Mouse (Mus musculus): ENCODE measurements around the gene Wdr19. TPM values are rescaled to one million over a fixed set of nuclear protein-coding genes. Genes with fewer than 3 reads are reported as not detected.

The Wdr19 gene
- polyA plus RNA-seq, 1 experiment, result 0.22 TPM

DNA sequence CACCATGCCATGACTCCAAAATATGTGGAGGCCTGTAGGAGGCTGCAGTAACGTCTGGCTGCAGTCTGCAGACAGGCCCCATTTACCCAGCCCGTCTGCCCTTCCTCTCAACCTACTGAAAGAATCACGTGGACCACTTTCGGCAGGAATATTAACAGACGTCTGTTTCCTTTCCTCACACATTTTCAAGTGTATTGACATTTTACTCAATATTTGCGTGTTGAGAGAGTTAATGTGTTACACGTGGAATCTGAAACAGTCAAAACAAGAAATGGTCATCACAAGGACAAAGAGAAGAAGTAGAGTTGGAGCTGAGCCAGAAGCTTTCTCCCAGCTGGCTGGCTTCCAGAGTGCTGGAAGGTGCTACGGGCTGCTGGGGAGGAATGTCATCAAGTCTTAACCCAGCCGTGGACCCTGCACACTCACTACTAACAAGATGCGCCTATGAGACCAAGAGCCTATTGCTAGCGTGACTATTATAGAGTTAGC lies 22.4 kb upstream of the Wdr19 start:
- TF ChIP-seq GATA1 (IDR thresholded peaks at IDR 0.05; ENCODE audit: low read length), result no peak

DNA sequence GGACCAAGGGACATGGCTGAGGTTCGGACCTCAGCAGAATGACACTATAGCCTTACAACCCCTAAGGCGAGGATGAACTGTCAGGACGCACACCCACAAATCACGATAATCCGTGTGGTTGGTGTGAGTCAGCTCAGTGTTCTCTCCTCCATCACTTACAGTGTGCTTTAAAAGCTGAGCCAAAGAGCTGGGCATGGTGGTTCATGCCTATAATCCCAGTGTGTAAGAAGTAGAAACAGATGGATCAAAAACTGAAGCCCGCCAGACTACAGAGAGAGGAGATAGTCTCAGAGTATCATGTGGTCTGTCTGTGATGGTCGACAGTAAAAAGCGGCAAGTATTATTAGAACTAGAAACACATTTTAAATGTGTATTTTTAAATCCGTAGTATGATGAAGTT lies 21.0 kb upstream of the Wdr19 start:
- no peak for TF ChIP-seq GATA1 (IDR thresholded peaks at IDR 0.05; ENCODE audit: low read length)

DNA sequence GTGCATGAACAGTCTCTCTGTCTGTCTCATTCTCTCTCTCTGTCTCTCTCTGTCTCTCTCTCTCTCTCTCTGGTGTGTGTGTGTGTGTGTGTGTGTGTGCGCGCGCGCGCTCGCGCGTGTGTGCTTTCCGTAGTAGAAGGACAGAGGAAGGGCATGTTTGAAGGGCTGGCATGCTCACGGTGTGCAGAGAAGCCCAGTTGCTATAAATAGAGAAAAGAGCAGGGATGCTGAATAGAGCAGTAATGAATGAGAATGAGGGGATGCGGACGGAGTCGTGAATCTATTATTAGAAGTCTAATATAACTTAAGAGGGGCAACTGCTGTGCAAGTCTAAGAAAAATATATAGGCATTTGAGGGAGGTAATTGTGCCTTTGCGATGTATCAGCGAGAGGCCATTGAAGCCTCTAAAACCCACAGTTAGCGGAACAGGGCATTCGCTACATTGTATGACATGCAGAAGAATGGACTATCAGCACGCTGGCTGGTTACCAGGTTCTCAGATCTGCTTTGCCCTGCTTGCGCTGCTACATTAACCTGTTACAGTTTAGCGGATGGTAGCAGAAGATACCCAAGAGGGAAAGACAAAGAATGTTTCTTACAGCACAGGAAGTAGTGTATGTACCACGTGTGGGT lies 18.2 kb upstream of the Wdr19 start:
- no peak for TF ChIP-seq GATA1 (IDR thresholded peaks at IDR 0.05; ENCODE audit: low read length)

DNA sequence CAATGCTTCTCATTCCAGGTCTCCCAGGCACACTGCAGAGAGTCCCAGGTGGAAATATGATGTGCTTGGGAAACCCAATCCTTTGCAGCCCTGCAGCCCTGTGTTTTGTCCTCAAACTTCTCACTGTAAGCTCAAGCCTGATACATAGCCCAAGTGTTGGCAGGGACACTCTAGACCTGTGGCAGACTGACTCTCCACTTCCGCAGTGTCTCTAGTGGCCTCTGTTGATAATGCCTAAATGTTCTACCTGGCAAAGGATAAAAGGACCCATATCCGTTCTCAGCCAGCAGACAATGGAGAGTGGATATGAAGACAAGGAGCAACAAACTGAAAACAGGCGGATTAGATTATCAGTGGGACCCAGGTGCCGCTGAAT lies 17.7 kb upstream of the Wdr19 start:
- no peak for TF ChIP-seq GATA1 (IDR thresholded peaks at IDR 0.05; ENCODE audit: low read length)

DNA sequence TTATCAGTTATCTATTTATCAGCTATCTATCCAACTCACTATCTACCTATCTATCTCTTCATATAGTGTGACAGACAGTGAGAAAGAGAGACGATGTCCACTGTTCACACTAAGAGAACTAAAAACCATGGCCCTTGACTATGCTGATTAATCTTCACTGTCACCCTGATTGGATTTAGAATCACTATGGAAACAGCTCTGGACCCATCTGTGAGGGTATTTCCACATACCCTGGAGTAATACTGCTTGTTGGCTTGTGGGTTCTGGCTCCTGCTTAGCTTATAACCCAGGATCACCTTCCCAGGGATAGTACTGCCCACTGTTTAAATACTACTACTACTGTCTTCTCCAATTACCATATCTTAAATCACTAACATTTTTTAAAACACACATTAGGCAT lies 17.2 kb upstream of the Wdr19 start:
- TF ChIP-seq GATA1 (IDR thresholded peaks at IDR 0.05; ENCODE audit: low read length), result no peak

DNA sequence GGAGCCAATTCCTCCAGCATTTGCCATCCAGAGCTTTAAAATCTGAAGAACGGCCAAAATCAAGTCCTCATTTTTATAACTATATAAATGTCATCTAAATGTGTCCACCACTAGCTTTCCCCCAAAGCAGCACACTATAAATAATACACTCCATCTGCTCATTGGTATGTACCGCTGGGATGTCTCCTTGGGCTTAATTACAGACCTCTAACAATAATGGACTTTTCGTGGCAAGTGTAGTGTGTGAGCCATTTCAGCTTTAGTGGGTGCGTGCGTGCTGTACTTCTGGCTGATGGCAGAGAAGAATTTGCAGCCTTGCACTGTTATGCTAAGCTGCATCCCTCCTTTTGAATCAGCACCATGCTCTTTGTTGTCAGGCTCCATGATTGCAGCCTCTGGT lies 7.9 kb upstream of the Wdr19 start:
- TF ChIP-seq GATA1 (IDR thresholded peaks at IDR 0.05; ENCODE audit: low read length), result no peak

DNA sequence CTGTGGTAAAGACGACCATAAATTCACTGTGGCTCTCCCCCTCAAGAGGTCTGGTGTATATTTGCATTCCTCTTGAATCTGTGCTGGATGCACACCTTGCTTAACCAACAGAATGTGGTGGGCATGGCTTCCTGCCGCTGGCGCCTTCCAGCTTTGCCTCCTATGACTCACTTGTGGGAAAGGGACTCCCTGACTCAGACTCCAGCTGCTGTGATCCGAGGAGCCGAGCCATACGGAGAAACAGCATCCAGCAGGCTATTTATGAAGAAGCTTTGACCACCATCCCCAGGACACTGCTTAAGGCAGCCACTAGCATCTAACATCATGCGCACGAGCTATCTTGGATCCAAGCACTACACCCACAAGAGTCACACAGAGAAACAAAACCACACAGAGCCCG lies 5.1 kb upstream of the Wdr19 start:
- no peak for TF ChIP-seq GATA1 (IDR thresholded peaks at IDR 0.05; ENCODE audit: low read length)

DNA sequence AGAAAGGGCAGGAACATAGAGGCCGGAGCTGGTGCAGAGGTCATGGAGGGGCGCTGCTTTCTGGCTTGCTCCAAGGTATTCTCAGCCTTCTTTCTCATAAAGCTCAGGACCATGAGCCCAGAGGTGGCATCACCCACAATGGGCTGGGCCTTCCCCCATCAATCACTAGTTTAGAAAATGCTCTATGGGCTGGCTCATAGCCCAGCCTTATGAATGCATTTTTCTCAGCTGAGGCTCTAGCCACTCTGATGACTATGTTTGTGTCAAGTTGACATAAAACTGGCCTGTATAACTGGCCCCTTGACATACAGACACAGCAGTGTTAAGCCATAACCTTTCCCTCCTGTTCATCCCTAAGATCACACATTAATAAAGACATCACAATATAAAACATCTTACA lies 5.2 kb downstream of the Wdr19 start:
- no peak for TF ChIP-seq GATA1 (IDR thresholded peaks at IDR 0.05; ENCODE audit: low read length)

DNA sequence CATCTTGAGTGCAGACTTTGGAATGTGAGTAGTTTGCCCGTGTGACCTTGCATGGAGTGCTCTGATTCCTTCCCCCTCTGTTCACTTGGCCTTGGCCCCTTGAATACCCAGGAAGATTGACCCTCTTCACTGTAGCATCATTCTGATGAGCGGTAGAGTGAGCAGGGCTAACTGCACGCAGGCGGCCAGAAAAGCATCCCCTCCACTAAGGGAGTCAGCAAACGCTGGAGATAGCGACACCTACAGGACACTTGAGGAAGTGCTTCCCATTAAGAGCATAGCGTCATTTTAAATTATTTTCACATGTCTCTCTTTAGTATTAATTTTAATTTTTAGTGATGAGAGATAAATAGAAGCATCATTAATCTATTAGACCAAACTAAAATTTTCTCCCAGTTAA lies 13.8 kb downstream of the Wdr19 start:
- no peak for TF ChIP-seq GATA1 (IDR thresholded peaks at IDR 0.05; ENCODE audit: low read length)

DNA sequence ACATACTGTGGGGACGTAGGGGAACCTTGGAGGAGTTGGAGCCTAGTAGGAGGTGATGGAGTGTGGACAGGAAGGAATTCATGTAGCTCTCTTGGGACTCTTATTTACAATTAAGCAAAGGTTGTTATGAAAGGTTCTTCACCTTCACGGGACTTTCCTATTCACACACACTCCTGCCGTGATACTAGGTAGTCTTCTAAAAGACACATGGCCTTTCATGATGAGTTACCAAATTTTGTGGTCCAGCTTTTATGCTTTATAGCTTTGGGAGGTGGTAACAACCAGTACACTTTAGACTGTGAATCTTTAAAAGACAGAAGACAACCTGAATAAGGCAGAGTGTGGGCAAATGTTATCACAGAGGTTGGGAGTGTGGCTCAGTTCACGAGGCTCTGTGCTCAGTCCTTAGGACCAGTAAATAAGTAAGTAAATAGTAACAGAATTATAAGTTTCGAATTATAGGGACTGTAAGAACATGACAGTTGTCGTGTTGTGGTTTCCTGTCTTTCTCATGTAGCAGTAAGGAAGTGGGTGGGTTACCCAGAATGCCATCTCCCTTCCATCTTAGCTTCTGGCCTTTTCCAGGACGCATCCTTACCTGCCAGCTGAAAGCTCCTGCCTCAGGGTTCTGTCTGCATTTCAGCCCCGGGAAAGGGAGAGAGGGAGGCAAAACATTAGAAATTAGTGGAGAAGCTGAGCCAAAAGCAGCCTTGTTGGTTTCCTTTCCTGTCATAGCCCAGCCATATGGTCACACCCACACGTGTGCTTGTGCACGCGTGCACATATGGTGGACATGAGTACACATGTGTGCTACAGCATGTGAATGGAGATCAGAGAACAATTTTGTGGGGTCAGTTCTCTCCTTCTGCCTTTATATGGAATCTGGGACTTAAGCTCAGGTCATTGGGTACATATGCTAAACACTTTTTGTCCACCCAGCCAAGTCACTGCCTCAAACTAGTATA lies 18.1 kb downstream of the Wdr19 start:
- TF ChIP-seq GATA1 (IDR thresholded peaks at IDR 0.05; ENCODE audit: low read length), result no peak

DNA sequence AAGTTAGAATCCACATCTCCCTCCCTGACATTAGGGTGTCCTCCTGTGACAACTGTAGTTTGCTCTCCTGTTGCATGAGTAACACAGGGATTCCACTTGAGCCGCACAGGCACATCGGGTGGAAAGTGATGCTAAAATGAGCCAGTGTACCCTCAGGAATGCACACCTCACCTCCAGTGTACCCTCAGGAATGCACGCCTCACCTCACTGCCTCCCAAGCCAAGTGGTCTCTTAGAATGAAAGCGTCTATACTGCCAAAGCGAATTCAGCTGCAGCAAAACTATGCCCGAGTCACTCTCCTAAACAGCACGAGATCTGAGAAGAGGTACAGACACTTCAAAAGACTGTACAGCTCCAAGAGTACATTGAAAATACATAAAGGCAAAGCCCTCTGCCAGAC lies 21.5 kb downstream of the Wdr19 start:
- TF ChIP-seq GATA1 (IDR thresholded peaks at IDR 0.05; ENCODE audit: low read length), result no peak

DNA sequence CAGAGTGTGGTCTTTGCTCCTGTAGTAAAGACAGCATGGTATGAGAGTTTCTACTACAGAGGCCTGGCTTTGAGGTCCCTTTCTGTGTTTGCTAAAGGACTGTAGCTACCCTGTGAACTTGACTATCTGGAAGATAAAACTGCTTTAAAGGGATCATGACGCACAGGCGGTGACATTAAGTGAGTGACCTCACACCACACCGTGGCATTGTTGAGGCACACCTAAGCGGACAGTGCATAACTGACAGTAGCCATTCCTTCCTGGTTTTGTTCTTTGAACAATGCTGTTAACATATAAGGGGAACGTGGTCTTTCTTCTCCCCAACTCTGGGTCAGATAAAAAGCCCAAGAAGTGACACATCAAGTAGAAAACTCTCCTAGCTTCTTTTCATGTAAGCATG lies 24.6 kb downstream of the Wdr19 start:
- TF ChIP-seq GATA1 (IDR thresholded peaks at IDR 0.05; ENCODE audit: low read length), result no peak

DNA sequence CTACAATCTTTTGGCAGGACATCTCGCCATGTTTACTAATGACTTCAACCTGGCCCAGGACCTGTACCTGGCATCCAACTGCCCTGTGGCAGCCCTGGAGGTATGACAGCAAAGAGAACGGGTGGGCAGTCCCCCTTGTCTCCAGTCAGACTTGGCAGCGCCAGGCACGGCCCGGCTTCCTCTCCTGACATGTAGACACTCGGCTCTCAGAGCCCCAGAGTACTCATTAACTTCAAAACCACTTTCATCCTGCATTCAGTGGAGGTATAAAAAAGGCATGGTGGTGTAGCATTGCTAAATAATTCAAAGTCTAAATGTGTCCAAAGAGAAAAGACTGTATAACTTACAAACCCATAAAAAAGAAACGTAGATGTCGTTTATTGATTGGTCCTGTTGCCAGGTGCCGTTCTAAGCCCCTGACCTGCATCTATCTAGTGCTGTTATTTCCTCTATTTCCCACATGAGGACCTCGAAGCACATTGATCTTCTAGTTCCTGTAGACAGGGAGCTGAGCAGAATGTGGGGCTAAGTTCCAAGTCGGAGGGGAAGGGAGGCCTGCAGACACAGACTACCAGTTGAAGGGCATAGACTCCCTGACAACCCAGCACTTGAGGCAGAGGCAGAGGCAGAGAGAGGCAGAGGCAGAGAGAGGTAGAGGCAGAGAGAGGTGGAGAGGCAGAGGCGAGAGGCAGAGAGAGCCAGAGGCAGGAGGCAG lies 31.9 kb downstream of the Wdr19 start:
- TF ChIP-seq GATA1 (IDR thresholded peaks at IDR 0.05; ENCODE audit: low read length), result no peak

DNA sequence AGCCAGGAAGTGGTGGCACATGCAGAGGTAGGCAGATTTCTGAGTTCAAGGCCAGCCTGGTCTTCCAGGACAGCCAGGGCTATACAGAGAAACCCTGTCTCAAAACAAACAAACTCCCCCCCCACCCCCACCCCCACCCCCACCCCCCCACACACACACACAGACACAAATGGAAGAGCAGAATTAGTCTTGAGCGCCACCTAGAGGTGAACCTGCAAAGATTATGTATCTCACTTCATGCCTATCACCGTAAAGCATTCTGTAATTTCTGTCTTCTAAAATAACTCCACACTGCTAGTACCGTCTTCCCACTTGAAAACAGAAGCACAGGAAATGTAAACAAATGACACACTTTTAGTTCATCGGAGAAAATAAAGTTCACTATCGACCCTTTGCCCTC lies 43.2 kb downstream of the Wdr19 start:
- TF ChIP-seq GATA1 (IDR thresholded peaks at IDR 0.05; ENCODE audit: low read length), result no peak

DNA sequence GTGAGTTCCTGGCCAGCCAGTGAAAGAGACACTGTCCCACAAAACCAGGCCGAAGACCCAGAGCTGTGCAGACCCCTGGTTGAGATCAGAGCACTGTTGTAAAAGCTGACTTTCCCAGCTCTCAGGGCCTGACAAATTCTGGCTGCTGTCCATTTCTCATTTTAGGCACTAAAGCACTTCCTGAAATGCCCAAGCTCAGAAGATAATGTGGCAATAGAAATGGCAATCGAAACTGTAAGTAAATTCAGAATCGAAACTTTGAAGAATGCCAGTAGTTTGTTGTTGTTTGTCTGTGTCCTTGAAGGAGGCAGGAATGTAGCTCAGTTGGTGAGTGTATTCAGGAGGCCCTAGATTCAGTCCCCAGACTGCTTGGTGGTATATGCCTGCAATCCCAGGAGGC lies 47.8 kb downstream of the Wdr19 start:
- TF ChIP-seq GATA1 (IDR thresholded peaks at IDR 0.05; ENCODE audit: low read length), result no peak

DNA sequence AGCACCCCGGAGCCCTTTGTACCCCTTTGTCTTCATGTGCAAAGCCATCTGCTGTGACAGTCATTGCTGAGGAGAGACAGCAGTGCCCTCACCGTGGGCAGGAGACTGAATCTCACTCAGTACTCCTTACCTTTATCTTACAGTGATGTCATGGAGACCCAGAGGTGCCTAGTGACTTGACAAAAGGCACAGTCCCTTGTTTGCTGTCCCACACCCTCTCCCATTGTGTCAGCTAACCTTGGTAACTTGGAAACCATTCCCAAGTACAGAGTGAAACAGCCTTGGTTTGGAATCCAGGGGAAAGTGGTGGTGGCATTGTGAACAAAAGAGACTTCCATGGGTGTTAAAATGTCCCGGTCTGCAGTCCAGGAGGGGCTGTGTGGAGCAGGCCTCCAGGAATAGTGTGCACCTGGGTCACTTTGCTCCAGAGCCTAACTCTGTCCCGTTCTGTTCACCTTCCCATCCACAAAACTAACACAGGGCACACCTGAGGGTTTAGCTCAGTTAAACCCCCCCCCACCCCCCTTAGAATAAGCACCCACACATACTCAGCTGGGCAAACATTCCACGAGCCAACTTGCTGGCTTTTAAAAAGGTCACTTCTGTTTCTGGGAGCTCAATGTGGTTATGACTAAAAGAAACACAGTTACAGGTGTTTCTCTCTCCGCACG lies 50.8 kb downstream of the Wdr19 start:
- TF ChIP-seq GATA1 (IDR thresholded peaks at IDR 0.05; ENCODE audit: low read length), result no peak

Data from G1E-ER4 (cell line).